Mouse (Mus musculus): Measurements from ENCODE around the gene Klk1b24.

GRCm38 (mm10) chr7:44215645-44216044 is 27.6 kb downstream of the Klk1b24 start, which contains the start of gene Klk1b5:
- TF ChIP-seq CTCF (IDR thresholded peaks at IDR 0.05; ENCODE audit: low read depth, low read length) (no peak), POLR2A (IDR thresholded peaks at IDR 0.05; ENCODE audit: borderline replicate concordance, low read depth, low read length) (no peak)

Data from bone marrow macrophage, adult 2 months (primary cell).